13 mouse cellular contexts compared by ENCODE assay signal in genomic region chr8:4141721-4142120, GRCm38 (mm10). TPM values are rescaled to one million over a fixed set of nuclear protein-coding genes. Genes with fewer than 3 reads are reported as not detected.
DNase-seq lines count a peak whose midpoint lies in the region; ATAC-seq and TF ChIP-seq lines count a peak whose summit lies in the region.
"Had no signal": no experiment of that assay in that cellular context is flagged by ENCODE, and none has a peak within 500 bp of the region (broad histone marks: within the 10 kb centered on the region; RNA-seq: fewer than 3 reads in every experiment).

No protein-coding gene starts in this region.

- no peak for ATAC-seq in forebrain, embryonic 11.5 days (replicated peaks; ENCODE audit: low FRiP score)
- ATAC-seq: forebrain, embryonic 14.5 days had no signal

- no peak overlapping the region for H3K9ac ChIP-seq in forebrain, embryonic 11.5 days (ENCODE audit: low read length)
- H3K9ac ChIP-seq: neural tube, embryonic 12.5 days had no signal

- no peak overlapping the region for H3K4me2 ChIP-seq in forebrain, embryonic 11.5 days (ENCODE audit: low read depth, low read length, severe bottlenecking)
- H3K4me2 ChIP-seq: neural tube, embryonic 12.5 days had no signal

- no peaks in the 10 kb centered on the region for H3K4me1 ChIP-seq in forebrain, embryonic 11.5 days (replicated peaks; ENCODE audit: control insufficient read depth, insufficient read depth, low read length)
- H3K4me1 ChIP-seq: neural tube, embryonic 12.5 days had no signal

- DNase-seq in layer of hippocampus, adult 2 months (ENCODE audit: low spot score in 2 of 2): no peak
- DNase-seq in layer of hippocampus, adult 9-10 months (ENCODE audit: low spot score): no peak
- DNase-seq in 416B (ENCODE audit: low read depth): peak; percentile 61
- peak; percentile 66 for DNase-seq in CD4-positive, CD25-positive, alpha-beta regulatory T cell, adult 2 months (ENCODE audit: low read depth, low spot score)
- peak; percentile 22 for DNase-seq in c-Kit-negative CD71-positive TER-119-positive erythroid progenitor cells, embryonic 14.5 days (ENCODE audit: low read depth, low spot score)
- DNase-seq in forebrain, embryonic 11.5 days (ENCODE audit: low spot score): no peak
- DNase-seq in cerebellum, postnatal 4 days (ENCODE audit: low spot score in 2 of 2): no peak
- DNase-seq: cerebellum, adult 9-11 months; thymus, adult 18-20 months had no signal

- WGBS in forebrain, embryonic 11.5 days: 59% methylated on average over 3 of the region's 3 CpGs

- no peak overlapping the region for H3K4me3 ChIP-seq in layer of hippocampus, adult 2 months
- no peak overlapping the region for H3K4me3 ChIP-seq in forebrain, embryonic 11.5 days (ENCODE audit: low read depth, low read length)
- H3K4me3 ChIP-seq: neural tube, embryonic 12.5 days had no signal

- no peaks in the 10 kb centered on the region for H3K36me3 ChIP-seq in forebrain, embryonic 11.5 days (ENCODE audit: control insufficient read depth, insufficient read depth, low read length)
- H3K36me3 ChIP-seq: neural tube, embryonic 12.5 days had no signal

- H3K27me3 ChIP-seq in forebrain, embryonic 11.5 days (ENCODE audit: control insufficient read depth, insufficient read depth, low read length): no peaks in the 10 kb centered on the region
- H3K27me3 ChIP-seq: neural tube, embryonic 12.5 days had no signal

- no peaks in the 10 kb centered on the region for H3K9me3 ChIP-seq in forebrain, embryonic 11.5 days (ENCODE audit: control insufficient read depth, low read length)
- H3K9me3 ChIP-seq: neural tube, embryonic 12.5 days had no signal

- H3K27ac ChIP-seq in layer of hippocampus, adult 2 months: no peak overlapping the region
- no peak overlapping the region for H3K27ac ChIP-seq in forebrain, embryonic 11.5 days (ENCODE audit: low read depth, low read length)
- H3K27ac ChIP-seq: neural tube, embryonic 12.5 days had no signal

- peak; percentile 61 for TF ChIP-seq CTCF in layer of hippocampus, adult 2 months (conservative IDR thresholded peaks at IDR 0.05)

RNA-seq across cellular contexts. Expression of gene Cd209g, which starts 7.8 kb away (rescaled TPM):
- total RNA-seq in layer of hippocampus, adult 2 months (2021): not detected
- polyA plus RNA-seq in forebrain, embryonic 11.5 days (2014; fragmentation: Nextera tagmentation; extraction: Ambion mirVana): not detected in 2 replicates
- total RNA-seq: granulocyte monocyte progenitor cell, adult 5-6 weeks had no signal
- polyA plus RNA-seq: forebrain, embryonic 14.5 days; lung, embryonic 16.5 days; neural tube, embryonic 12.5 days had no signal

RNA-seq across cellular contexts. Expression of gene Evi5l, which starts 24.6 kb away (rescaled TPM):
- 100 to 1,000 TPM; 100 to 107 TPM for total RNA-seq in layer of hippocampus, adult 2 months (2021)
- polyA plus RNA-seq in forebrain, embryonic 11.5 days (2014; fragmentation: Nextera tagmentation; extraction: Ambion mirVana): 32.6 and 32.8 TPM in 2 replicates

RNA-seq across cellular contexts. Expression of gene Cd209f, which starts 36.1 kb away (rescaled TPM):
- total RNA-seq in layer of hippocampus, adult 2 months (2021): under 1 TPM in 1 of 2 experiments, not detected in 1; 0.69 TPM
- polyA plus RNA-seq in forebrain, embryonic 11.5 days (2014; fragmentation: Nextera tagmentation; extraction: Ambion mirVana): not detected in 2 replicates
- total RNA-seq: granulocyte monocyte progenitor cell, adult 5-6 weeks had no signal
- polyA plus RNA-seq: lung, embryonic 16.5 days; neural tube, embryonic 12.5 days had no signal

Comparison
In these comparisons a context has a peak if more than half of its experiments do, and no peak if none do; other contexts are left out.
1. DNase-seq: peak in 416B (single experiment), CD4-positive, CD25-positive, alpha-beta regulatory T cell, adult 2 months (single experiment) and c-Kit-negative CD71-positive TER-119-positive erythroid progenitor cells, embryonic 14.5 days (single experiment); none in layer of hippocampus, adult 2 months (0 of 2), layer of hippocampus, adult 9-10 months (single experiment), forebrain, embryonic 11.5 days (single experiment) and cerebellum, postnatal 4 days (0 of 2).